Mouse (Mus musculus) forebrain, embryonic 15.5 days (tissue): ENCODE measurements at regions not wholly inside any gene's neighbourhood (a gene's known extent, or its start where the extent isn't known, plus 50 kb on each side); places are given as distances from the start of the nearest gene placed in this dataset.

ENCODE experiments used
- ATAC-seq: fragments of 200-750 bp; cut with Nextera tagmentation; replicated peaks from 2 replicates; pipeline ENCODE4 v1.8.0; 2017; ENCODE audit warnings: mild to moderate bottlenecking, moderate TSS enrichment, moderate library complexity
- H3K27ac ChIP-seq: fragments of 300-500 bp; sonication (generic); replicated peaks from 2 replicates; pipeline ENCODE4 v1.5.1; 2015; ENCODE audit warnings: mild to moderate bottlenecking, inconsistent platforms
- H3K27me3 ChIP-seq: fragments of 300-500 bp; sonication (generic); 2 replicates; pipeline ENCODE4 v1.6.1; 2015; ENCODE audit warnings: inconsistent platforms
- H3K36me3 ChIP-seq: fragments of 300-500 bp; sonication (generic); 2 replicates; pipeline ENCODE4 v1.6.1; 2015; ENCODE audit warnings: mild to moderate bottlenecking, inconsistent platforms
- H3K4me1 ChIP-seq: fragments of 300-500 bp; sonication (generic); 2 replicates; pipeline ENCODE4 v1.6.1; 2015; ENCODE audit warnings: inconsistent platforms
- H3K4me2 ChIP-seq: fragments of 300-500 bp; sonication (generic); replicated peaks from 2 replicates; pipeline ENCODE4 v1.6.1; 2015; ENCODE audit warnings: mild to moderate bottlenecking, inconsistent platforms
- H3K4me3 ChIP-seq: fragments of 300-500 bp; sonication (generic); 2 replicates; pipeline ENCODE4 v1.5.1; 2015; ENCODE audit warnings: mild to moderate bottlenecking, inconsistent platforms
- H3K9ac ChIP-seq: fragments of 300-500 bp; sonication (generic); replicated peaks from 2 replicates; pipeline ENCODE4 v1.6.1; 2015; ENCODE audit warnings: mild to moderate bottlenecking, inconsistent platforms
- H3K9me3 ChIP-seq: fragments of 300-500 bp; sonication (generic); 2 replicates; pipeline ENCODE4 v1.6.1; 2016; ENCODE audit warnings: inconsistent platforms
- WGBS: fragments of 180-500 bp; shearing (Covaris S2); methylation state at CpG from one replicate; pipeline ENCODE4 v1.1.7; 2015; ENCODE audit warnings: mixed read lengths; 5-methylcytosine and 5-hydroxymethylcytosine counted together

- Histone ChIP-seq H3K27me3 (no peaks in the 10 kb centered on the region), H3K9me3 (no peaks in the 10 kb centered on the region), H3K4me2 (no peak overlapping the region; the same call in 1 of the 2 replicates), H3K4me1 (0 out of 2 replicates have a peak, but pooled peaks cover 7% of the 10 kb centered on the region), H3K9ac (no peak overlapping the region), H3K27ac (no peak overlapping the region), H3K36me3 (no peaks in the 10 kb centered on the region), H3K4me3 (no peak overlapping the region)
- ATAC-seq = 0 out of 2 replicates have a peak, but pooled peaks have one; percentile 48
- WGBS = 40% methylated on average over 11 of the region's 11 CpGs
These were observed 175.6 kb downstream of the Rnf144b start for GRCm38 (mm10) chr13:47298010-47298409.

- Histone ChIP-seq H3K4me3 (no peak overlapping the region), H3K27me3 (no peaks in the 10 kb centered on the region), H3K9me3 (0 out of 2 replicates have a peak, but pooled peaks cover 3% of the 10 kb centered on the region), H3K4me1 (0 out of 2 replicates have a peak, but pooled peaks cover 7% of the 10 kb centered on the region), H3K4me2 (no peak overlapping the region), H3K36me3 (no peaks in the 10 kb centered on the region), H3K27ac (no peak overlapping the region), H3K9ac (no peak overlapping the region)
- WGBS = 18% methylated on average over 2 of the region's 2 CpGs
- no peak for ATAC-seq
These were observed 178.0 kb downstream of the Rnf144b start for GRCm38 (mm10) chr13:47300486-47300885.

DNA sequence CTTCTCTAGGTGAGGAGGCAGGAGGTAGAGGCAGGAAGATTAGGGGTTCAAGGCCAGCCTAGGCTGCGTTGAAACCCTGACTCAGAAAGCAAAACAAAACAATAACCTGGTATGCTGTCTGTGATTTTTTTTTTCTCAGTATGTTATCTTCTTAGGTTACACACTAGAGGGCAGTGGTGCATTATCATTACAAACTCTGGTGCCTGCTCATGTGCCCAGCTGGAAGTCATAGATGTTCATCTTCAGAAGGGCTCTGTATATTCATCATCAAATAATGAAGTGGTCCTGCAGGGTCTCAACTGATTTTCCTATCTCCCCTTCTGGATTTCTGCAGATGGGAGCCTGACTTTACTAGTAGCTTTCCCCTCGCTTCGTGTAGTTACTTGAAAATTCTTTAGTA, 178.6 kb downstream of the Rnf144b start:
- Histone ChIP-seq H3K9ac (no peak overlapping the region), H3K36me3 (no peaks in the 10 kb centered on the region), H3K4me2 (no peak overlapping the region), H3K4me1 (0 out of 2 replicates have a peak, but pooled peaks cover 7% of the 10 kb centered on the region), H3K4me3 (no peak overlapping the region), H3K9me3 (0 out of 2 replicates have a peak, but pooled peaks cover 3% of the 10 kb centered on the region), H3K27ac (no peak overlapping the region), H3K27me3 (no peaks in the 10 kb centered on the region)
- 0 out of 2 replicates have a peak, but pooled peaks have one; percentile 41 for ATAC-seq
- 58% methylated on average over 3 of the region's 3 CpGs for WGBS

GRCm38 (mm10) chr13:47309492-47309891, 187.0 kb downstream of the Rnf144b start:
- 90% methylated on average over 6 of the region's 6 CpGs for WGBS
- H3K9me3 ChIP-seq = no peaks in the 10 kb centered on the region
- no peak for ATAC-seq
- H3K4me1 ChIP-seq = peaks cover 11% of the 10 kb centered on the region
- H3K27ac ChIP-seq = no peak overlapping the region
- no peak overlapping the region for H3K9ac ChIP-seq
- H3K4me2 ChIP-seq = no peak overlapping the region
- H3K27me3 ChIP-seq = no peaks in the 10 kb centered on the region
- no peak overlapping the region for H3K4me3 ChIP-seq
- H3K36me3 ChIP-seq = no peaks in the 10 kb centered on the region

GRCm38 (mm10) chr13:47310751-47311202, 188.3 kb downstream of the Rnf144b start:
- Histone ChIP-seq H3K4me1 (peaks cover 11% of the 10 kb centered on the region), H3K9me3 (no peaks in the 10 kb centered on the region), H3K4me2 (no peak overlapping the region), H3K27me3 (no peaks in the 10 kb centered on the region), H3K4me3 (no peak overlapping the region), H3K36me3 (no peaks in the 10 kb centered on the region), H3K27ac (peak overlapping the region; percentile 66), H3K9ac (no peak overlapping the region)
- peak; percentile 85 for ATAC-seq
- WGBS = 18% methylated on average over 7 of the region's 7 CpGs

DNA sequence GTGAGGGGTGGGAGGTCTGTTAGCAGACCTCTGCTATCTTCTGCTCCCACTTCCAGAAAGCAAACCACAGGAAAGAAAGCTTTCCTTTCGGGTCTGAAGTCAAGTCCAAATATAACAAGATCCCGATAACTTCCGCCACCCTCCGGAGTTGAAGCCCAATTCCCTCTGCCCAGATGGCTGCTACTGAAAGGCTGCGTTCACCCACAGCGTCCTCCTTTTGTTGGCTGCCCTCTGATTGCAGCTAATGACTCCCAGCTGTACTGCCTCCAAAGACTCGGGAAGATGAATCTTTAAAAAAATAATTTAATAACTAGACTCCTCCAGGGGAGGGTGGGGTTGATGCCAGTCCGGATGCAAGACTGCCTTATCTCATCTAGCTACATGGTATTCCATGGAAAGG, 197.1 kb downstream of the Rnf144b start:
- H3K4me2 ChIP-seq = no peak overlapping the region
- 54% methylated on average over 8 of the region's 8 CpGs for WGBS
- H3K27me3 ChIP-seq = no peaks in the 10 kb centered on the region
- ATAC-seq = no peak
- no peaks in the 10 kb centered on the region for H3K9me3 ChIP-seq
- peaks cover 17% of the 10 kb centered on the region for H3K4me1 ChIP-seq
- no peaks in the 10 kb centered on the region for H3K36me3 ChIP-seq
- H3K4me3 ChIP-seq = no peak overlapping the region
- no peak overlapping the region; the same call in 1 of the 2 replicates for H3K27ac ChIP-seq
- no peak overlapping the region for H3K9ac ChIP-seq

GRCm38 (mm10) chr13:47321876-47322275, 199.4 kb downstream of the Rnf144b start:
- Histone ChIP-seq H3K4me1 (peaks cover 17% of the 10 kb centered on the region), H3K27me3 (no peaks in the 10 kb centered on the region), H3K9me3 (no peaks in the 10 kb centered on the region), H3K9ac (no peak overlapping the region), H3K4me2 (no peak overlapping the region), H3K27ac (no peak overlapping the region), H3K4me3 (no peak overlapping the region), H3K36me3 (no peaks in the 10 kb centered on the region)
- no peak for ATAC-seq
- 88% methylated on average over 1 of the region's 1 CpGs for WGBS

DNA sequence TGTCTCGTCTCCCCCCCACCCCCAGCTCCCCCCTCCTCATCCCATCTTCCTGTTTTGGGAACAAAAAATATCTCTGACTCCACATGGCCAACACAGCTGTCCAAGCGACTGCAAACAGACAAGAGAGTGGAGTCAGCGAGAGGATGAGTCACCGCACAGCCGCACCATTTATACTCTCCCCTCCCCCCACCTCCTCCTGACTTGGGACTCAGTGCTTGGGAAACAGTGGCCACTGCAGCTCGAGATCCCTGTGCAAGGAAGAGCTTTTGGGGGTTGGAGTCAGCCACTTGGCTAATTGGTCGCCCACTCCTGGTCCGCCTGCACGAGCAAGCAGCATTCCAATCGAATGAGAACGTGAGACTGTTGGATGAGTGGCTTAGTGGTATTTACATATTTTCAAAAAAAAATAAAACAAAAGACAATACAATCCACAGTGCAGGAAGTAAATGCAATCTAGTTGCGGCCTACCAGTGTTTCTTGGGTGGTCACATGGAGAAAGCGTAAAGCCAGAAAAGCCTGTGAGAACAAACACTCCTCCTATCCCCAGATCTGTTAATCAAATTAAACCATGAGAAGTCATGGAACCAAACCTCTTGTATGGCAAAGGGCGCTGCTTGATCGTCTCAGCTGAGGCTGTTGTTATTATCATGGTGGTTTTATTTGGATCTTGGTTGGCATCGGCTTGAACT, 213.7 kb downstream of the Rnf144b start:
- peaks cover 14% of the 10 kb centered on the region for H3K4me1 ChIP-seq
- no peak overlapping the region for H3K4me2 ChIP-seq
- H3K9ac ChIP-seq = no peak overlapping the region
- H3K36me3 ChIP-seq = no peaks in the 10 kb centered on the region
- 66% methylated on average over 16 of the region's 16 CpGs for WGBS
- no peak for ATAC-seq
- no peaks in the 10 kb centered on the region for H3K9me3 ChIP-seq
- no peak overlapping the region for H3K4me3 ChIP-seq
- H3K27me3 ChIP-seq = no peaks in the 10 kb centered on the region
- peak overlapping the region; percentile 44 for H3K27ac ChIP-seq

DNA sequence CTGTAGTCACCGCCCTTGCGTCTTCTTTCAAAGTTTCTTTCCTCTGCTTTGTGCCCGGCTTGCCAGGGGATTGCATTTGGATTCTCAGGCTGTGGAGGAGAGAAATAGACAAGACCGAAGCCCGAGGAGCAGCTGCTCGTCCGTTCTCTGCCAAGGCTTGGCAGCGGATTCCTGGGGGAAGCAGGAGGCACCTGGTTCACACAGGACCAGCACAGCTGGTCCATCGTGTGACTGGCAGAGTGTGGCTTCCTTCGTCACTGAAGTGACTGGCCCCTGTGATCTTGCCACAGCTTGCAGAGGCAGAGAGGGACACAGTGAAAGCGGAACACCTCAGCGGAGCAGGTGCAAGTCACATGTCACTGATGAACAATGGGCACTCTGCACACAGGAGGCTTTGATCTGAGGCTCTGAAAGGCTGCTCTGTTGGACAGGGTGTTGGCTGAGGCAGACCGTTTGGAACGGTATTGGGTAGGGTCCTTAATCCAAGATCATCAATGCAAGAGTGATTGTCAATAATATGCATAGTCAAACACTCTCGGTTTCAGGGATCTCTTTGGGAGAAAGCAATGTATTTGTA, 214.5 kb downstream of the Rnf144b start:
- Histone ChIP-seq H3K4me2 (no peak overlapping the region), H3K9ac (no peak overlapping the region), H3K36me3 (no peaks in the 10 kb centered on the region), H3K9me3 (no peaks in the 10 kb centered on the region), H3K4me1 (peaks cover 14% of the 10 kb centered on the region), H3K27me3 (no peaks in the 10 kb centered on the region), H3K27ac (peak overlapping the region; percentile 44), H3K4me3 (no peak overlapping the region)
- 44% methylated on average over 15 of the region's 15 CpGs for WGBS
- ATAC-seq = peak; percentile 41; the same call in 1 of the 2 replicates

DNA sequence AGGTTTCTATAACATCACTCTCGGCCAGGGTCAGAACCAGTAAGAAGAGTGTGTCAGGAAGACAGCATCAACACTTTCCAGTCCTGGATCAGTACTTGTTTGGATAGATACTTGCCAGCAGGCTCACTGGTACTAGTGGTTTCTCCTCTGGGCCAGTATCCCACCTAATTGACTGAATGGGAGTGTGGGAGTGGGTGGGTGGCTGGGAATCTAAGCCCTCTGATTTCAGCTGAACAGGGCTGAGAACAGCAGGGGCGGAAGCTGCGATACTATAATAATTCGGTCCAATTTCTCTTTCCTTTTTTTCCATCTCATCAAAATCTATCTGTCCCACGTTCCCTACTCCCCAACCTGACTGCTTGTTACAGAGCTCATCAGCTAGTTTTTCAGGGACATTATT, 217.0 kb downstream of the Rnf144b start:
- Histone ChIP-seq H3K4me3 (no peak overlapping the region), H3K9me3 (no peaks in the 10 kb centered on the region), H3K27ac (no peak overlapping the region), H3K27me3 (no peaks in the 10 kb centered on the region), H3K4me1 (peaks cover 14% of the 10 kb centered on the region), H3K4me2 (no peak overlapping the region), H3K9ac (no peak overlapping the region), H3K36me3 (no peaks in the 10 kb centered on the region)
- ATAC-seq = no peak
- WGBS = 59% methylated on average over 5 of the region's 5 CpGs

GRCm38 (mm10) chr13:47342361-47342760, 219.9 kb downstream of the Rnf144b start:
- ATAC-seq = no peak
- Histone ChIP-seq H3K9me3 (no peaks in the 10 kb centered on the region), H3K4me2 (no peak overlapping the region), H3K4me3 (no peak overlapping the region), H3K36me3 (no peaks in the 10 kb centered on the region), H3K27ac (peak overlapping the region; percentile 9; the same call in 1 of the 2 replicates), H3K27me3 (no peaks in the 10 kb centered on the region), H3K4me1 (peaks cover 1% of the 10 kb centered on the region; the same call in 1 of the 2 replicates), H3K9ac (no peak overlapping the region)
- WGBS = 84% methylated on average over 1 of the region's 1 CpGs

DNA sequence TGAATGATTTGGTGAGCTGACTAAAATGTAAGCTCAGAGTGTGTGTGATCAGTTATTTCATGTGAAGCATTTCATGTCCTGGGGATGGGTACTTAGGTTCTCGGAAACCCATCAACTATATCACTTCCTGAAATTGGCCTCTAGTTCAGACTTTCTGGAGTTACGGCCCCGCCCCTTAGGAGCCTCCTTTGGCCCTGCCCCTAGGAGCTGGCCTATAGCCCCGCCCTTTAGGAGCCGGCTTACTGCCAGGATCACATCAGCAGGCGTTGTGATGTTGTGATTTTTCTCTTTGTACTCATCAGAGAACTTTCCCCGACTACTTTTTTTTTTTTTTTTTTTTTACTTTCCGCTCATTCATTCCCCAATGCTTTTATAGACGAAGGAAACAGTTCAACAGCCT, 223.1 kb downstream of the Rnf144b start:
- Histone ChIP-seq H3K4me1 (peaks cover 10% of the 10 kb centered on the region), H3K9ac (no peak overlapping the region), H3K27me3 (no peaks in the 10 kb centered on the region), H3K4me2 (no peak overlapping the region), H3K9me3 (no peaks in the 10 kb centered on the region), H3K27ac (no peak overlapping the region), H3K36me3 (no peaks in the 10 kb centered on the region), H3K4me3 (no peak overlapping the region)
- no peak for ATAC-seq
- 31% methylated on average over 9 of the region's 9 CpGs for WGBS
